Comparison of ENCODE assay signal across 34 mouse cellular contexts in the genomic region with DNA sequence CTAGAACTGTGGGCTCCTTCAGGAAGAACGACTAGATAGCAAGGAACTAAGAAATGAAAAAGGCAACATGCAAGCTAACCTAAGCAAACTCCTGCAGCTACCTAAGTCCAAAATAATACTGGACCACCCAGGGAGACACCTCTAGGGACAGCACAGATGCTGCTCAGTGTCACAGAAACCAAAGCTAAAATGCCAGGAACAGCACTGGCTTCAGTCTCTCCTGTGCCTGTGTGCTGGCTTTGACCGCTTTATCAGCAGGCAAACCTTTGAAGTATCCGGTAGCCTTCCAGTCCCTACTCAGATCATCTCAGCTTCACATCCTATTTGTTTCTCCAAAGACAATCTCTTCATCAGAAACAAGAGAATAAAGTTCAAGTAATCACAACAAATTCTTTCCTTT.
"Had no signal": no experiment of that assay in that cellular context is flagged by ENCODE, and none has a peak within 500 bp of the region (broad histone marks: within the 10 kb centered on the region; RNA-seq: fewer than 3 reads in every experiment).

No protein-coding gene starts in this region.

- H3K27me3 ChIP-seq: heart, embryonic 12.5 days; heart, embryonic 13.5 days; heart, embryonic 15.5 days; hindbrain, embryonic 12.5 days; hindbrain, embryonic 13.5 days; hindbrain, embryonic 15.5 days; intestine, embryonic 15.5 days; kidney, embryonic 15.5 days had no signal

- H3K4me3 ChIP-seq: heart, embryonic 12.5 days; heart, embryonic 13.5 days; heart, embryonic 15.5 days; hindbrain, embryonic 10.5 days; hindbrain, embryonic 12.5 days; hindbrain, embryonic 13.5 days; hindbrain, embryonic 15.5 days; intestine, embryonic 15.5 days; kidney, embryonic 15.5 days; layer of hippocampus, adult 2 months; left cerebral cortex, adult 2 months had no signal

- DNase-seq: heart, postnatal 10 days; heart, postnatal 14 days; heart, postnatal 36 days; heart, postnatal 4 days; kidney, adult 11 months; kidney, adult 18-20 months; kidney, adult 2 months; kidney, adult 8-10 months; kidney, adult 9 months; kidney, postnatal 10 days; kidney, postnatal 14 days; kidney, postnatal 25 days; kidney, postnatal 36 days; kidney, postnatal 4 days; layer of hippocampus, adult 9-11 months; layer of hippocampus, postnatal 36 days had no signal

- ATAC-seq: hindbrain, embryonic 16.5 days; hindbrain, postnatal 0 days; inflammation-experienced regulatory T-cells, adult 6 months; intestine, embryonic 15.5 days; intestine, embryonic 16.5 days; intestine, postnatal 0 days had no signal

- H3K4me1 ChIP-seq: heart, embryonic 13.5 days; heart, embryonic 15.5 days; hindbrain, embryonic 10.5 days; hindbrain, embryonic 12.5 days; hindbrain, embryonic 13.5 days; hindbrain, embryonic 15.5 days; intestine, embryonic 15.5 days; kidney, embryonic 15.5 days had no signal

- H3K9ac ChIP-seq: heart, embryonic 12.5 days; heart, embryonic 13.5 days; heart, embryonic 15.5 days; hindbrain, embryonic 12.5 days; hindbrain, embryonic 13.5 days; hindbrain, embryonic 14.5 days; hindbrain, embryonic 15.5 days; intestine, embryonic 15.5 days; kidney, embryonic 15.5 days had no signal

- H3K27ac ChIP-seq: heart, embryonic 13.5 days; heart, embryonic 15.5 days; hindbrain, embryonic 10.5 days; hindbrain, embryonic 12.5 days; hindbrain, embryonic 13.5 days; hindbrain, embryonic 14.5 days; hindbrain, embryonic 15.5 days; hindbrain, postnatal 0 days; intestine, embryonic 15.5 days; kidney, embryonic 15.5 days; kidney, postnatal 0 days; layer of hippocampus, adult 2 months; left cerebral cortex, adult 2 months had no signal

- H3K36me3 ChIP-seq: heart, embryonic 12.5 days; heart, embryonic 13.5 days; heart, embryonic 15.5 days; hindbrain, embryonic 10.5 days; hindbrain, embryonic 12.5 days; hindbrain, embryonic 13.5 days; hindbrain, embryonic 15.5 days; intestine, embryonic 15.5 days had no signal
